Mouse (Mus musculus): ENCODE measurements around the gene Otp. TPM values are rescaled to one million over a fixed set of nuclear protein-coding genes. Genes with fewer than 3 reads are reported as not detected.
A peak's percentile ranks its signal among the peaks of the same experiment; 100 is the strongest.

Gene Otp
- polyA plus RNA-seq, 1 experiment from 2014 or later, result 0.77 TPM

DNA sequence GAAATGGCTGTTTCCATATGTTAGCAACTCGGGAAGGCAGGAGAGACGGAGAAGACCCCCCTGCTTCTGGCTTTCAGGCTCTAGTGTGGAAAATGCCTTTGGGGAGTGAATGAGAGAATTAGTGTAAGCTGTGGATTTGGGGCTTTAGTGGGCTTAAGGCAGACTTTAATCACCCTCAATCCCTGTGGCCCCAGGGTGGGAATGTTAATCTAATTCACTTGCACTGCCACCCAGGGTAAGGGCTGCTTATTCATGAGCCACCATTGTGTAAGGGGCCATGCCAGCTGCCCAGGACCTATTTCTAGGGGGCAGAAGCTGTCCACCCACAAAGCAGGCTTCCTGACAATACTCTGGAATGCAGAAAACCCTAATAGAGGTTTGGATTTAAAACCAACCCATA, 8.5 kb upstream of the Otp start:
- Histone ChIP-seq H3K4me3 (no peak overlapping the region), H3K4me1 (peaks cover 28% of the 10 kb centered on the region), H3K27ac (replicated peaks) (no peak overlapping the region), H3K27me3 (ENCODE audit: low read depth, poor library complexity, severe bottlenecking) (peaks cover 100% of the 10 kb centered on the region), H3K36me3 (no peaks in the 10 kb centered on the region), H3K9me3 (replicated peaks) (no peaks in the 10 kb centered on the region)
- 5% methylated on average over 2 of the region's 2 CpGs for WGBS
- DNase-seq (ENCODE audit: low spot score), result peak; percentile 31

DNA sequence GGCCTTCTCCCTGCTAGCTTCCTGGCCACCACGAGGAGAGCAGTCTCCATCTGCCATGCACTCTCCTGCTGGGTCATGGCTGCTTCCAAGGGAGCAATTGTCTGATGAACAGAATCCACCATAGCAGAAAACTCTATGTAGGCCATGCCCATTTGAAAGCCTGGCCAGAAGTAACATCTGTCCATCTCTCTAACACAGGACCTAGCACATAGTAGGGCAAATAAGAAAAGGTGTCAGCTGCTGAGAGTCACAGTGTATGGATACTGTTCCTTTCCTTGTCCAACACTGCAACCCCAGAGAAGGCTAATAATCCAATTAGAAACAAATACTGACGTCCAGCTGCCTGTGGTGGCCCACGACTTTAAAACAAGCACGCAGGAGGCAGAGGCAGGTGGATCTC, 7.6 kb upstream of the Otp start:
- Histone ChIP-seq H3K4me1 (peaks cover 28% of the 10 kb centered on the region), H3K4me3 (no peak overlapping the region), H3K36me3 (no peaks in the 10 kb centered on the region), H3K27ac (replicated peaks) (no peak overlapping the region), H3K9me3 (replicated peaks) (no peaks in the 10 kb centered on the region), H3K27me3 (ENCODE audit: low read depth, poor library complexity, severe bottlenecking) (peaks cover 100% of the 10 kb centered on the region)
- no peak for DNase-seq (ENCODE audit: low spot score)
- WGBS, result 42% methylated on average over 4 of the region's 4 CpGs

DNA sequence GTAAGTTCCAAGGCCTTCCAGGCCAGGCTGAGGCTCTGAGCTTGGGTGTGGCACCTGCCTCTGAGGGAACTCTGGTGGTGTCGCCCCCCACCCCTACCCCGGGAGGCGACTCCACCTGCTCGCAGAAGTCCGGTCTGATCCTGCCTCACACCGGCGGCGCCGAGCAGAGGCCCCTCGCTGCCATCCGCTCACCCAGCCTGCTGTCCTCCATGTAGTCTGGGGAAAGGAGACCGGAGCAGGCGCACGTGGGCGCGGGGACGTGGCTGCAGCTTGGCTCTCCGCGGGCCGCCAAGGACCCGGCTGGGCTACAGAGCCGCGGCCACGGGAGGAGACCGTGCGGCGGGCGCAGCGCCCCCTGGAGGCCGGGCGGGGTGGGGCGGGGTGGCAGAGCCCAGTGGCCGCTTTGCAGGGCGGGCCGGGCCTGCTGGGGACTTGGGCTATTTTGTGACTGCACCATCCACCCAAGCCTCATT, 6.9 kb upstream of the Otp start:
- peaks cover 100% of the 10 kb centered on the region for H3K27me3 ChIP-seq (ENCODE audit: low read depth, poor library complexity, severe bottlenecking)
- no peaks in the 10 kb centered on the region for H3K9me3 ChIP-seq (replicated peaks)
- no peak overlapping the region; the same call in 1 of the 2 replicates for H3K27ac ChIP-seq (replicated peaks)
- peaks cover 33% of the 10 kb centered on the region for H3K4me1 ChIP-seq
- H3K4me3 ChIP-seq, result peak overlapping the region; percentile 45
- 1% methylated on average over 35 of the region's 35 CpGs for WGBS
- peak; percentile 80 for DNase-seq (ENCODE audit: low spot score)
- no peaks in the 10 kb centered on the region for H3K36me3 ChIP-seq

DNA sequence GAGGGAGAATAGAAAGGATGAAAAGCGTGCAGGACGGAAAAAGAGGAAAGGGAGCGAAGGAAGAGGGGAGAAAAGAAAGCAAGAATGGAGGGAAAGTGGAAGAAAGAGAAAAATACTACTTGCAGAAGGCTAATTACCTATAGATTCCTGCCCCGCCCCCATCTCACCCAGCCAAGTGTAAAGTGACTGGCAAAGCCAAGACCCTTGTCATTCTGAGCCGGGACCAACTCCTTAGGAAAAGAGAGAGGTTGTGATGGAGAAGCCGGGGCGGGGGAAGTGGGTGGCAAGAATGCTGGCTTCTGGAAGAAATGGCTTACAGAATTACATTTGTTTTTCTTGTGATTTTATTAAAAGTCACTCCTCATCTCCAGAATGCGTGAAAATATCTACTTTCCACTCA, 5.9 kb upstream of the Otp start:
- DNase-seq (ENCODE audit: low spot score), result no peak
- peaks cover 37% of the 10 kb centered on the region for H3K4me1 ChIP-seq
- H3K27ac ChIP-seq (replicated peaks), result no peak overlapping the region
- no peaks in the 10 kb centered on the region for H3K36me3 ChIP-seq
- H3K4me3 ChIP-seq, result peak overlapping the region; percentile 45; the same call in 1 of the 2 replicates
- H3K9me3 ChIP-seq (replicated peaks), result no peaks in the 10 kb centered on the region
- H3K27me3 ChIP-seq (ENCODE audit: low read depth, poor library complexity, severe bottlenecking), result peaks cover 100% of the 10 kb centered on the region
- under 1% methylated on average over 8 of the region's 8 CpGs for WGBS

DNA sequence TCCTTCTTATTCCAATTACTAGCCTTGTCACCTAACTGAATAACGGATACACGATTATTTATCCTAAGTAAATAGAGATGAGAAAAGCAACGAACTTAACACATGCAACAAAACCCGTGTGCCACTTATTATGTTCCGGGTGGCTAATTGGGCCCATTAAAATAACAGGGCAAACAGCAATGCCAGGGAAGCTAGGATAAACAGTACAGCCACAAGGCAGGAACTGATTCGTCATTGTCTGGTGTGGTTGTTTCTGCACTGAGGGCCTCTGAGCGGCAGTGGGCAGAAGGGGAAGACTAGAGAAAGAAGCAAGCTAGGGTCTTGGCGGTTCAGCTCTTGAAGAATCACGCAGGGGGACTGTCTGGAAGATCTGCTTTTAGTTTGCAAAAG, 5.3 kb upstream of the Otp start:
- Histone ChIP-seq H3K27ac (replicated peaks) (no peak overlapping the region), H3K4me3 (no peak overlapping the region), H3K27me3 (ENCODE audit: low read depth, poor library complexity, severe bottlenecking) (peaks cover 100% of the 10 kb centered on the region), H3K36me3 (no peaks in the 10 kb centered on the region), H3K9me3 (replicated peaks) (no peaks in the 10 kb centered on the region), H3K4me1 (peaks cover 41% of the 10 kb centered on the region)
- peak; percentile 48 for DNase-seq (ENCODE audit: low spot score)
- WGBS, result 4% methylated on average over 9 of the region's 9 CpGs

DNA sequence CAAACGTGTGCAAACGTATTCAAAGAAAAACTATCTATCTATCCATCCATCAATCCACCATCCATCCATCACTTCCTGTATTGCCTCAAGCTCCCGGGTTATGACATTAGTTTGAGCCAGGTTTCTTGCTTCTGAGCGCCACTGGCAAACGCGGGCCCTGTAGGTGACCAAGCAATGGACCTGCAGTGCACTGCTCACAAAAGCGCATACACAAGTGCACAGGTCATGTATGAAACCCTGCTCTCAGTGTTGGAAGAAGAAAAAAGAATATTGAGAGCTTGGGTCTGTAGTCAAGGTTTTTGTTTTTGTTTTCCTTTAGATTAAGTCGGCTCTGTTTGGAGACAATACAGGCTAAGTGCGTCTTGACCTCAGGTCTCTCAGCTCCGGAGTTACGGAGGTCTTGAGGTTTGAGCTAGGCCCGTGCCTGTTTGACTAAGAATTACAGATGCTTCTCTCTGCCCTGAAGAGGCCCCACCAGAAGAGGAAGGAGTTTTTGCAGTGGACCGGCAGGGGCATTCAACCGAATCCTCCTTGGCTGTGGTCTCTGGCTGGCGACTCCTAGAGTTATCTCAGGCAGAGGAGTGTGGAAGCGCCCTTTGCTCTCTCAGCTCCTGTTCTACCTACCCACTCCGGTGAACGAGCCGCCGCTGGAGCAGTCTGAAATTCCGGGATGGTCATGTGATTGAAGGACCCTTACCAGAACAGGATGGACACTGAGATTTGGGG, 4.8 kb upstream of the Otp start:
- H3K27ac ChIP-seq (replicated peaks), result no peak overlapping the region
- peaks cover 100% of the 10 kb centered on the region for H3K27me3 ChIP-seq (ENCODE audit: low read depth, poor library complexity, severe bottlenecking)
- no peak overlapping the region for H3K4me3 ChIP-seq
- H3K9me3 ChIP-seq (replicated peaks), result no peaks in the 10 kb centered on the region
- under 1% methylated on average over 21 of the region's 21 CpGs for WGBS
- peak; percentile 59 for DNase-seq (ENCODE audit: low spot score)
- H3K4me1 ChIP-seq, result peaks cover 47% of the 10 kb centered on the region
- H3K36me3 ChIP-seq, result no peaks in the 10 kb centered on the region

DNA sequence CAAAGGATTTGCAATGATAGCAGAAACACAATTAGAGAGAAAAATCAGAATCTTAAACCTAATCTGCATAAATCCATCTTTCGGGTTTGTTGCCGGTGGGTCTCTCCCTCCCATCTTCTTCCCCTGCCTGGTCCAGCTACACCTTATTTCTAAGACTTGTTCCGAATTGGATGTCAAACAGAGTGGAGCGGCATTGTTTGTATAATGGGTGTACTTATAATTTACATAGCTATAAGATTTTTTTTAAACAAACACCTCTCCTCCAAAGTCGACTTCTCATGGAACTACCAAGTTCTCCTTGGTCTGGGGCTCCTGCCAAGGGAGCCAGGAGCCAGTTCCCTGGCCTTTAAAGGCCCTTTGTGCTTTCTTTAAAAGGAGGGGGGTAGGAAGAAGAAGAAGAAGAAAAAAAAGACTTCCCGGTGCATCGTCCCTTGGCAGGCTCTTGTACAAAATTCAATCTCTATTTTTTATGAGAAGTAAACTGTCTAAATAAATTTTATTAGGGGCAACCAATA, 3.5 kb upstream of the Otp start:
- Histone ChIP-seq H3K27me3 (ENCODE audit: low read depth, poor library complexity, severe bottlenecking) (peaks cover 100% of the 10 kb centered on the region), H3K27ac (replicated peaks) (no peak overlapping the region), H3K9me3 (replicated peaks) (no peaks in the 10 kb centered on the region), H3K4me3 (no peak overlapping the region), H3K36me3 (no peaks in the 10 kb centered on the region), H3K4me1 (peaks cover 42% of the 10 kb centered on the region)
- under 1% methylated on average over 7 of the region's 7 CpGs for WGBS
- DNase-seq (ENCODE audit: low spot score), result no peak

DNA sequence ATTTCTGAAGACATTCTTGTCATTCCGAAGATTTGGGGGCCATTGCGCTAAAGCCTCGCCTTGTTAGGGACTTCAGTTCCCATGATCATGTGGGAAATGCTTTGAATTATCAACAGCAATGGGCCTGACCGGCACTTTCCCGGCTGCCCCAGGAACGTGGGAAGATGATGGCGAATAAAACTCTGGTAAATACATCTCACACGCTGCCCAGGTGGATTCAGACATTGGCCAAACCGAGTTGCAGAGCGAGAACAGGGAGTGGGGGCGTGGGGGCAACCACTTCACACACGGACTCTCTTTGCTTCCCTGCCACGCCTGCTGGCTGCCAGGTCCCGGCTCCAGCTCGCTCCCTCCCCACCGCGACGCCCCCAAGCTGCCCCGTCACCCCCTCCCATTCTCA, 3.0 kb upstream of the Otp start:
- no peak overlapping the region for H3K27ac ChIP-seq (replicated peaks)
- no peaks in the 10 kb centered on the region for H3K9me3 ChIP-seq (replicated peaks)
- H3K4me1 ChIP-seq, result peaks cover 36% of the 10 kb centered on the region
- H3K4me3 ChIP-seq, result no peak overlapping the region
- H3K36me3 ChIP-seq, result no peaks in the 10 kb centered on the region
- under 1% methylated on average over 19 of the region's 19 CpGs for WGBS
- H3K27me3 ChIP-seq (ENCODE audit: low read depth, poor library complexity, severe bottlenecking), result peaks cover 100% of the 10 kb centered on the region
- peak; percentile 43 for DNase-seq (ENCODE audit: low spot score)

DNA sequence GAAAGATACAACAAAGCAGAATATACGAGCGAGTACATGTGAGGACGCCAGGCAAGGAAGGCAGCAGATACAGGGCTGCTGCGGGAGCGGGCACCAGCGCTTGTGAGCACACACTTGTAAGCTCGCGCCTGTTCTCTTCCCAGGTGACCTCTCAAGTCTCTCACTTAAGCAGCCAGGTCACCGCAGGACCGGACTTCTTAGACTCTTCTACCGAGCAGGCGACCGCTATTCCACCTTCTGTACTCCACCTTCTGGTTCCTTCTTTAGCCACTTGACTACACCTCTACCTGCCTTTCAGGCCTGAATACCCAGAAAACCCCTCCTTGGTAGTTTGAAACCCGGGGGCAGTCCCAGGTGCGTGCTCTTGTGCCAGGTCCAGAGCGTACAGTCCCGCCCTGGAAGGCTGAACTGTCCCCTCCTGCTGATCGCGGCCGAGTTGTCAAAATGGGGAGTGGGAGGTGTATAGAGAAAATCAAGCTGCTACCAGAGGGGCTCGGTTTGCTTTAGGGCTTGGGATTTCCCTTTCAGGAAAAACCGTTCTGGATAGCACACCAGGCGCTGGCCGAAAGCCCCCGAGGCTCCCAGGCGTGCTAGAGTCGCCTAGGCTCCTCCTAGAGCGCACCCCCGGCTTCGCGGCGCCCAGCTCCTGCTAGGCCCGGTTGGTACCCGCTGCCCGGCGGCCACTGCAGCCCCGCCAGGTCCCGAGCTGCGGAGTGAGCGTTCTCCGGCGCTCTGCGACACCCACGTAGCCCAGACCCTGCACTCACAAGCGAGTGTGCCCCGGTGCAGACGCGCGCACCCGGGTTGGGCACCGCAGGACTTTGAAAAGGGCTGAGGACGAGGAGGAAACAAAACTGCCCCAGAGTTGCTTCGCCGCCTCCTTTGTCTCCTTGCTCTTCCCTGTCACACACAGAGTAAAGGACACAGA, 2.0 kb upstream of the Otp start:
- H3K9me3 ChIP-seq (replicated peaks), result no peaks in the 10 kb centered on the region
- peaks cover 100% of the 10 kb centered on the region for H3K27me3 ChIP-seq (ENCODE audit: low read depth, poor library complexity, severe bottlenecking)
- no peak overlapping the region for H3K27ac ChIP-seq (replicated peaks)
- WGBS, result under 1% methylated on average over 54 of the region's 54 CpGs
- H3K36me3 ChIP-seq, result no peaks in the 10 kb centered on the region
- peaks cover 34% of the 10 kb centered on the region for H3K4me1 ChIP-seq
- H3K4me3 ChIP-seq, result peak overlapping the region; percentile 39
- DNase-seq (ENCODE audit: low spot score), result peak; percentile 71

DNA sequence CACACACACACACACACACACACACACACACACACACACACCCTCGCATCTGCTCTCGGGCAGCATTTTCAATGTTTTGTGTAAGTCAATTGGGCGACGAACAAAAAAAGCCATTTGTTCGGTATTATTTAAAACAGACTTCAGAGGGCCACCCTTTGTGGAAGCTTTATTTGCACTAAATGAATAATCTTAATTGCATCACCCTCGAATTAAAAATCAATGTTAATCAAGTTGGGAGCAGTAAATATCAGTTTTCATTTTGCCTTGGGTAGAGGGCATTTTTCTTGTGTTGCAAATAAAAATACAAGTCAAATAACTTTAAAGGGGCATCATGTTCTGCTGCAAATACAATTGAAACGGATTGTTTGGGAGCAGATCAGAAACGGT, 1.4 kb upstream of the Otp start:
- Histone ChIP-seq H3K4me3 (peak overlapping the region; percentile 39; the same call in 1 of the 2 replicates), H3K9me3 (replicated peaks) (no peaks in the 10 kb centered on the region), H3K4me1 (peaks cover 28% of the 10 kb centered on the region), H3K27me3 (ENCODE audit: low read depth, poor library complexity, severe bottlenecking) (peaks cover 100% of the 10 kb centered on the region), H3K27ac (replicated peaks) (no peak overlapping the region), H3K36me3 (no peaks in the 10 kb centered on the region)
- no peak for DNase-seq (ENCODE audit: low spot score)
- 2% methylated on average over 8 of the region's 8 CpGs for WGBS

DNA sequence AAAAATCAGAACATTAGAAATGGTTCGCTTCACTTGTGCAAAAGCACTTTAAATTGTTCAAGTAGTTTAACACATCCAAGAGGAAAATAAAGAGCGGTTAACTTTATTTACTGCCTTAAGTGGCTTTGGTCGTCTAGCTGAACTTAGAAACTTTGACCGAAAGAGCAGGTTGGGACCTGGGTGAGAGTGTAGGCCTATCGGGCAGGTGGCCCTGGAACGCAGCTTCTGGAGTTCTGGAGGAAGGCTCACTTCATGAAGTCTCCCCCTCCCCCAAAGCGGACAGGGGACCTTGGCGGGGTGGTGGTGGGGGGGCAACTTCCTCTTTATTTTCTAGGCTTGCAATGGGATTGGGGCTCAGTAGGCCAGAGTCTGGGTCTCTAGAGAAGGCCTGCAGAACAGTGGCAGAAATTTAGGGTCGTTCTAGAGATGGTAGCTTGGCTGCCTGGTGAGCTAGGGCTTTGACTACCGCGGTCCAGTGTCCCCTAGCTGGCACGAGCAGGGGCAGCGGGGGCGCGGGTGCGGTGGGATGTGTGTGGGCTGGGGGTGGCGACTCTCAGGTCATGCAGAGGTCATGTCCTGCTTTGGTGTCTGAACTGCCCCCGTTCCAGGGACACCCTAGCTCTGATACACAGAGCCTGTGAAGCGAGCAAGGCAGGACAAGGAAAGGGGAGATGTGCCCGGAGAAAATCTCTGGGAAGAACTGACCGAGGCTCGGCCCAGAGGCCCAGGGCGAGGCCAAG, 576 bp upstream of the Otp start:
- Histone ChIP-seq H3K4me3 (peak overlapping the region; percentile 16; the same call in 1 of the 2 replicates), H3K9me3 (replicated peaks) (no peaks in the 10 kb centered on the region), H3K27ac (replicated peaks) (no peak overlapping the region), H3K27me3 (ENCODE audit: low read depth, poor library complexity, severe bottlenecking) (peaks cover 100% of the 10 kb centered on the region), H3K36me3 (no peaks in the 10 kb centered on the region), H3K4me1 (peaks cover 22% of the 10 kb centered on the region)
- WGBS, result under 1% methylated on average over 23 of the region's 23 CpGs
- no peak for DNase-seq (ENCODE audit: low spot score)
